Mouse (Mus musculus) lung, postnatal 36 days (tissue): ENCODE results near the gene Dis3l.
A peak's percentile ranks its signal among the peaks of the same experiment; 100 is the strongest.

Experiments used
- DNase-seq: peaks from one replicate; pipeline ENCODE4 v3.0.0; 2022; ENCODE audit warnings: mixed read lengths

Dis3l gene

GRCm38 (mm10) chr9:64341254-64341566 lies at the start of gene Dis3l:
Gene Dis3l, minus strand, starts transcription at chr9:64341288.
- no peak for DNase-seq

GRCm38 (mm10) chr9:64389576-64390292 lies 48.6 kb upstream of the Dis3l start:
- no peak for DNase-seq

- no peak for DNase-seq
These were observed 45.6 kb upstream of the Dis3l start for GRCm38 (mm10) chr9:64386466-64387211.

- DNase-seq: peak; percentile 3
These were observed 44.7 kb upstream of the Dis3l start, which contains the start of gene Megf11 for GRCm38 (mm10) chr9:64385511-64386465. Gene Megf11, plus strand, starts transcription at chr9:64385626.

- peak; percentile 19 for DNase-seq
These were observed 42.1 kb upstream of the Dis3l start for GRCm38 (mm10) chr9:64383021-64383788.

GRCm38 (mm10) chr9:64376380-64376779 lies 35.3 kb upstream of the Dis3l start:
- DNase-seq: no peak

GRCm38 (mm10) chr9:64371305-64371819 lies 30.3 kb upstream of the Dis3l start:
- no peak for DNase-seq

- DNase-seq: no peak
These were observed 28.8 kb upstream of the Dis3l start for GRCm38 (mm10) chr9:64369871-64370270.

GRCm38 (mm10) chr9:64361231-64361950 lies 20.3 kb upstream of the Dis3l start:
- DNase-seq: no peak

- no peak for DNase-seq
These were observed 14.5 kb upstream of the Dis3l start for GRCm38 (mm10) chr9:64355627-64356026.

GRCm38 (mm10) chr9:64351191-64351590 lies 10.1 kb upstream of the Dis3l start:
- DNase-seq: peak; percentile 30

GRCm38 (mm10) chr9:64349490-64349889 lies 8.4 kb upstream of the Dis3l start:
- DNase-seq: no peak

GRCm38 (mm10) chr9:64347377-64347776 lies 6.3 kb upstream of the Dis3l start:
- no peak for DNase-seq

GRCm38 (mm10) chr9:64345931-64346330 lies 4.8 kb upstream of the Dis3l start:
- DNase-seq: no peak

GRCm38 (mm10) chr9:64343656-64344055 lies 2.6 kb upstream of the Dis3l start:
- DNase-seq: no peak

- DNase-seq: peak; percentile 4
These were observed 583 bp upstream of the Dis3l start for GRCm38 (mm10) chr9:64341671-64342070.

GRCm38 (mm10) chr9:64340351-64341253 lies 486 bp downstream of the Dis3l start:
- DNase-seq: peak; percentile 71

- DNase-seq: no peak
These were observed 1.7 kb downstream of the Dis3l start for GRCm38 (mm10) chr9:64339361-64339760.

GRCm38 (mm10) chr9:64335825-64336224 lies 5.3 kb downstream of the Dis3l start:
- DNase-seq: no peak

GRCm38 (mm10) chr9:64323976-64324375 lies 17.1 kb downstream of the Dis3l start:
- DNase-seq: no peak
